Mouse (Mus musculus): ENCODE measurements at regions not wholly inside any gene's neighbourhood (a gene's known extent, or its start where the extent isn't known, plus 50 kb on each side); places are given as distances from the start of the nearest gene placed in this dataset.

GRCm38 (mm10) chr12:77179138-77179537 is 58.8 kb upstream of the Fut8 start:
- Histone ChIP-seq H3K4me2 (replicated peaks; ENCODE audit: low read depth, low read length, severe bottlenecking) (no peak overlapping the region), H3K27me3 (ENCODE audit: control insufficient read depth, insufficient read depth, low read length) (no peaks in the 10 kb centered on the region), H3K9ac (ENCODE audit: low read depth, low read length, severe bottlenecking) (no peak overlapping the region), H3K4me1 (ENCODE audit: control insufficient read depth, insufficient read depth, low read length) (peaks cover 8% of the 10 kb centered on the region; the same call in 1 of the 2 replicates), H3K4me3 (replicated peaks; ENCODE audit: low read length) (no peak overlapping the region), H3K27ac (replicated peaks; ENCODE audit: low read depth, low read length) (no peak overlapping the region), H3K9me3 (ENCODE audit: control insufficient read depth, low read length) (no peaks in the 10 kb centered on the region), H3K36me3 (ENCODE audit: control insufficient read depth, insufficient read depth, low read length) (no peaks in the 10 kb centered on the region)
- 94% methylated on average over 7 of the region's 7 CpGs for WGBS
- no peak for DNase-seq (ENCODE audit: low spot score)
- TF ChIP-seq POLR2A (IDR thresholded peaks at IDR 0.05; ENCODE audit: borderline replicate concordance, extremely low read depth, insufficient read depth, insufficient read length), result no peak
- no peak for ATAC-seq (ENCODE audit: low FRiP score, low read depth)

DNA sequence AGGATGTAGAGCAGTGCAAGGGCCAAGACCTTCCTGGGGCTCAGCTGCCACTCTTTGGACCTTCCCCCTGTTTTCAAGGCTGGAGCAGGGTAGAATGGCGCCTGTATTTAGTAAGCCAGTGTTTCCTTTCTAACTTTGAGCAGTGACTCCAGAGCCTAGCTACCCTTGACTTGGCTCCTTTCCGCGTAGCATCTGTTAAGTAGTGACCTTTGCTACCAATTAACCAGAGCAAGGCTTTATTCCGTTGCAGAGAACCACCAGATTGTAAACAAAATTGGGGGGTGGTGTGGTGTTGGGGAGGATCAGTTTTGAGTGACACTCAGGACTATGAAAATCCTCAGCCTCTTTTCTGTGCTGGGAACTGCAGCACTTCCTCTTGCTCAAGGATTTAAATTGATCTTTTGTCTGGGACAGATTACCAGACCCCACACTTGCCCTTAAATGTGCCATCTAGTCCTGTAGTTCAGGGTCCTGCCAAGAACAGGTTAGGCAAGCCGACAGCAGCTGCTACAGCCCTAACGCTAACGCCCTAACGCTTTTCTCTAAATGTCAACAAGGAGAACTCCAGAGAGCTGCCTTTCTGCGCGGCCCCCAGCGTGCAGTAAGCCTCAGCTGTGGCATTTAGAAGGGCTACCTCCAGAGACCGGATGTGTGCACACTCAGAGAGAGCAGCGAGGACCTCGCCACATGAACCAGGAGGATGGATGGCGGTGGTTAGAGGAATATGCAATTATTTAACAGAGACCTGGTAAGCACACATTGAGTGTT is 59.9 kb upstream of the Fut8 start:
- TF ChIP-seq POLR2A (IDR thresholded peaks at IDR 0.05; ENCODE audit: borderline replicate concordance, extremely low read depth, insufficient read depth, insufficient read length), result no peak
- DNase-seq (ENCODE audit: low spot score) (no peak), ATAC-seq (ENCODE audit: low FRiP score, low read depth) (no peak)
- Histone ChIP-seq H3K9me3 (ENCODE audit: control insufficient read depth, low read length) (no peaks in the 10 kb centered on the region), H3K9ac (ENCODE audit: low read depth, low read length, severe bottlenecking) (no peak overlapping the region), H3K27me3 (ENCODE audit: control insufficient read depth, insufficient read depth, low read length) (no peaks in the 10 kb centered on the region), H3K4me3 (replicated peaks; ENCODE audit: low read length) (no peak overlapping the region), H3K4me2 (replicated peaks; ENCODE audit: low read depth, low read length, severe bottlenecking) (peak overlapping the region; percentile 7; the same call in 1 of the 2 replicates), H3K27ac (replicated peaks; ENCODE audit: low read depth, low read length) (no peak overlapping the region), H3K36me3 (ENCODE audit: control insufficient read depth, insufficient read depth, low read length) (no peaks in the 10 kb centered on the region), H3K4me1 (ENCODE audit: control insufficient read depth, insufficient read depth, low read length) (peaks cover 8% of the 10 kb centered on the region; the same call in 1 of the 2 replicates)
- WGBS, result 21% methylated on average over 15 of the region's 15 CpGs

- WGBS, result 54% methylated on average over 3 of the region's 3 CpGs
- Histone ChIP-seq H3K4me3 (replicated peaks; ENCODE audit: low read length) (no peak overlapping the region), H3K27ac (replicated peaks; ENCODE audit: low read depth, low read length) (no peak overlapping the region), H3K27me3 (ENCODE audit: control insufficient read depth, insufficient read depth, low read length) (no peaks in the 10 kb centered on the region), H3K4me1 (ENCODE audit: control insufficient read depth, insufficient read depth, low read length) (peaks cover 8% of the 10 kb centered on the region; the same call in 1 of the 2 replicates), H3K9ac (ENCODE audit: low read depth, low read length, severe bottlenecking) (no peak overlapping the region), H3K9me3 (ENCODE audit: control insufficient read depth, low read length) (no peaks in the 10 kb centered on the region), H3K36me3 (ENCODE audit: control insufficient read depth, insufficient read depth, low read length) (no peaks in the 10 kb centered on the region), H3K4me2 (replicated peaks; ENCODE audit: low read depth, low read length, severe bottlenecking) (no peak overlapping the region)
- DNase-seq (ENCODE audit: low spot score) (no peak), ATAC-seq (ENCODE audit: low FRiP score, low read depth) (no peak)
- no peak for TF ChIP-seq POLR2A (IDR thresholded peaks at IDR 0.05; ENCODE audit: borderline replicate concordance, extremely low read depth, insufficient read depth, insufficient read length)
Measured at GRCm38 (mm10) chr12:77177303-77177702, 60.6 kb upstream of the Fut8 start.

- ATAC-seq (ENCODE audit: low FRiP score, low read depth), result no peak
- Histone ChIP-seq H3K9me3 (ENCODE audit: control insufficient read depth, low read length) (no peaks in the 10 kb centered on the region), H3K9ac (ENCODE audit: low read depth, low read length, severe bottlenecking) (no peak overlapping the region), H3K27ac (replicated peaks; ENCODE audit: low read depth, low read length) (no peak overlapping the region), H3K4me3 (replicated peaks; ENCODE audit: low read length) (no peak overlapping the region), H3K4me2 (replicated peaks; ENCODE audit: low read depth, low read length, severe bottlenecking) (no peak overlapping the region), H3K4me1 (ENCODE audit: control insufficient read depth, insufficient read depth, low read length) (peaks cover 8% of the 10 kb centered on the region; the same call in 1 of the 2 replicates), H3K27me3 (ENCODE audit: control insufficient read depth, insufficient read depth, low read length) (no peaks in the 10 kb centered on the region), H3K36me3 (ENCODE audit: control insufficient read depth, insufficient read depth, low read length) (no peaks in the 10 kb centered on the region)
- no peak for DNase-seq (ENCODE audit: low spot score)
- TF ChIP-seq POLR2A (IDR thresholded peaks at IDR 0.05; ENCODE audit: borderline replicate concordance, extremely low read depth, insufficient read depth, insufficient read length), result no peak
Measured at GRCm38 (mm10) chr12:77174032-77174431, 63.9 kb upstream of the Fut8 start.

DNA sequence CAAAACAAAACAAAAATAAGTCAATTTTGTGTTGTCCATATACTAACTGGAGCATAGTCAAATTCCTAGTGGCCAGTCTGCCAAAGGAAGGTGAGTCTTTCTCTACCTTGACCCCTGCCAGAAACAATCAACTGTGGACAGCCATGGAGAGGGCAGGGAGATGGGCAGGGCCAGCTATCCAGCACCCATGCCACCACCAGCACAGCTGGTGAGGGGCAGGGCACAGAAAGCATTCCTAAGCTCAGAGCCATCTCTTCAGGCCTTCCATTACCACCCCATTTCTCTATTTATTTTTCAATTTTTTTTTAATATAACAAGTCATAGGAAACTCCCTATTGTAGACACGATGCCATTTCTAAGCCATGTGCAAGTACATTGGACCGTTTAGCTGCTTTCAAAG is 65.4 kb upstream of the Fut8 start:
- WGBS, result 96% methylated on average over 2 of the region's 2 CpGs
- H3K4me1 ChIP-seq (ENCODE audit: control insufficient read depth, insufficient read depth, low read length), result 0 out of 2 replicates have a peak, but pooled peaks cover 2% of the 10 kb centered on the region
- H3K9me3 ChIP-seq (ENCODE audit: control insufficient read depth, low read length), result no peaks in the 10 kb centered on the region
- no peak overlapping the region for H3K4me2 ChIP-seq (replicated peaks; ENCODE audit: low read depth, low read length, severe bottlenecking)
- no peak overlapping the region for H3K9ac ChIP-seq (ENCODE audit: low read depth, low read length, severe bottlenecking)
- ATAC-seq (ENCODE audit: low FRiP score, low read depth) (no peak), DNase-seq (ENCODE audit: low spot score) (no peak)
- H3K4me3 ChIP-seq (replicated peaks; ENCODE audit: low read length), result no peak overlapping the region
- no peaks in the 10 kb centered on the region for H3K27me3 ChIP-seq (ENCODE audit: control insufficient read depth, insufficient read depth, low read length)
- no peaks in the 10 kb centered on the region for H3K36me3 ChIP-seq (ENCODE audit: control insufficient read depth, insufficient read depth, low read length)
- TF ChIP-seq POLR2A (IDR thresholded peaks at IDR 0.05; ENCODE audit: borderline replicate concordance, extremely low read depth, insufficient read depth, insufficient read length), result no peak
- no peak overlapping the region for H3K27ac ChIP-seq (replicated peaks; ENCODE audit: low read depth, low read length)

Data from limb, embryonic 14.5 days (tissue).